Mouse (Mus musculus): ENCODE results near the gene Dlx5. TPM values are rescaled to one million over a fixed set of nuclear protein-coding genes. Genes with fewer than 3 reads are reported as not detected.

The Dlx5 gene
- polyA plus RNA-seq, 1 experiment from 2014 or later: not detected

GRCm38 (mm10) chr6:6914849-6915525, 33.1 kb upstream of the Dlx5 start:
- TF ChIP-seq EP300 (IDR thresholded peaks at IDR 0.05; ENCODE audit: low read depth) (no peak), CTCF (IDR thresholded peaks at IDR 0.05; ENCODE audit: low read depth) (peak; percentile 70)
- Histone ChIP-seq H3K9ac (replicated peaks) (no peak overlapping the region), H3K4me2 (ENCODE audit: low read depth, low read length) (no peak overlapping the region), H3K9me3 (ENCODE audit: low read length) (no peaks in the 10 kb centered on the region), H3K27me3 (ENCODE audit: insufficient read depth, low read length) (no peaks in the 10 kb centered on the region), H3K36me3 (replicated peaks; ENCODE audit: insufficient read depth, low read length) (no peaks in the 10 kb centered on the region), H3K4me1 (ENCODE audit: insufficient read depth) (no peaks in the 10 kb centered on the region), H3K27ac (ENCODE audit: low read depth) (no peak overlapping the region), H3K4me3 (ENCODE audit: low read depth, low read length) (no peak overlapping the region)
- WGBS (ENCODE audit: insufficient replicate concordance): 34% methylated on average over 5 of the region's 5 CpGs
- ATAC-seq (no peak), DNase-seq (peak; percentile 21)

DNA sequence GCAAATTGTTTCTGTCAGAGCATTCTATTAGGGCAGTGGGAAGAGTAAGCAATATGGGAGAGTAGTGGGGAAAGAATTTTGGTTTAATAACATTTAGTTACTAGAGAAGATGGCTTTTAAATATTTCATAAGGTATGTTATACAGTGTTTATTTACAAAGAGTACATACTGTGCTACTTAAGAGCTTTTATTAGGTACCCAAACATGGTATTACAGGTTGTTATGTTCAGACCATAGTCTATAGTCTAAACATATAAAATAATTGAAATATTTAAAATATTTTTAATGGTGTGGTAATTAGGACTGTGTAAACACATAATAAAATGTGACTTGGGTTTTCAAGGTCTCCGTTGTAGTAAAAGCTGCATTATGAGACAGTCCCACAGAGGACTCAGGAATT, 32.4 kb upstream of the Dlx5 start:
- DNase-seq (no peak), ATAC-seq (no peak)
- Histone ChIP-seq H3K9me3 (ENCODE audit: low read length) (no peaks in the 10 kb centered on the region), H3K9ac (replicated peaks) (no peak overlapping the region), H3K4me2 (ENCODE audit: low read depth, low read length) (no peak overlapping the region), H3K4me1 (ENCODE audit: insufficient read depth) (no peaks in the 10 kb centered on the region), H3K27ac (ENCODE audit: low read depth) (no peak overlapping the region), H3K4me3 (ENCODE audit: low read depth, low read length) (no peak overlapping the region), H3K36me3 (replicated peaks; ENCODE audit: insufficient read depth, low read length) (no peaks in the 10 kb centered on the region), H3K27me3 (ENCODE audit: insufficient read depth, low read length) (no peaks in the 10 kb centered on the region)
- 75% methylated on average over 1 of the region's 1 CpGs for WGBS (ENCODE audit: insufficient replicate concordance)
- TF ChIP-seq EP300 (IDR thresholded peaks at IDR 0.05; ENCODE audit: low read depth): no peak
- no peak for TF ChIP-seq CTCF (IDR thresholded peaks at IDR 0.05; ENCODE audit: low read depth)

GRCm38 (mm10) chr6:6909586-6909985, 27.7 kb upstream of the Dlx5 start:
- H3K4me2 ChIP-seq (ENCODE audit: low read depth, low read length): no peak overlapping the region
- H3K27ac ChIP-seq (ENCODE audit: low read depth): no peak overlapping the region
- no peak overlapping the region for H3K9ac ChIP-seq (replicated peaks)
- no peak for ATAC-seq
- no peaks in the 10 kb centered on the region for H3K4me1 ChIP-seq (ENCODE audit: insufficient read depth)
- H3K27me3 ChIP-seq (ENCODE audit: insufficient read depth, low read length): no peaks in the 10 kb centered on the region
- no peaks in the 10 kb centered on the region for H3K9me3 ChIP-seq (ENCODE audit: low read length)
- TF ChIP-seq CTCF (IDR thresholded peaks at IDR 0.05; ENCODE audit: low read depth): no peak
- TF ChIP-seq EP300 (IDR thresholded peaks at IDR 0.05; ENCODE audit: low read depth): no peak
- H3K36me3 ChIP-seq (replicated peaks; ENCODE audit: insufficient read depth, low read length): no peaks in the 10 kb centered on the region
- WGBS (ENCODE audit: insufficient replicate concordance): 70% methylated on average over 8 of the region's 8 CpGs
- no peak for DNase-seq
- no peak overlapping the region for H3K4me3 ChIP-seq (ENCODE audit: low read depth, low read length)

GRCm38 (mm10) chr6:6890047-6890446, 8.2 kb upstream of the Dlx5 start:
- H3K27me3 ChIP-seq (ENCODE audit: insufficient read depth, low read length): 0 out of 2 replicates have a peak, but pooled peaks cover 2% of the 10 kb centered on the region
- no peak overlapping the region for H3K4me3 ChIP-seq (ENCODE audit: low read depth, low read length)
- TF ChIP-seq EP300 (IDR thresholded peaks at IDR 0.05; ENCODE audit: low read depth) (no peak), CTCF (IDR thresholded peaks at IDR 0.05; ENCODE audit: low read depth) (no peak)
- ATAC-seq: no peak
- no peak overlapping the region for H3K4me2 ChIP-seq (ENCODE audit: low read depth, low read length)
- no peak for DNase-seq
- H3K9me3 ChIP-seq (ENCODE audit: low read length): no peaks in the 10 kb centered on the region
- H3K27ac ChIP-seq (ENCODE audit: low read depth): no peak overlapping the region
- 57% methylated on average over 6 of the region's 6 CpGs for WGBS (ENCODE audit: insufficient replicate concordance)
- H3K36me3 ChIP-seq (replicated peaks; ENCODE audit: insufficient read depth, low read length): no peaks in the 10 kb centered on the region
- no peak overlapping the region for H3K9ac ChIP-seq (replicated peaks)
- no peaks in the 10 kb centered on the region for H3K4me1 ChIP-seq (ENCODE audit: insufficient read depth)

- Histone ChIP-seq H3K4me1 (ENCODE audit: insufficient read depth) (no peaks in the 10 kb centered on the region), H3K27me3 (ENCODE audit: insufficient read depth, low read length) (peaks cover 27% of the 10 kb centered on the region), H3K4me2 (ENCODE audit: low read depth, low read length) (no peak overlapping the region), H3K4me3 (ENCODE audit: low read depth, low read length) (no peak overlapping the region), H3K9ac (replicated peaks) (no peak overlapping the region), H3K9me3 (ENCODE audit: low read length) (no peaks in the 10 kb centered on the region), H3K27ac (ENCODE audit: low read depth) (no peak overlapping the region), H3K36me3 (replicated peaks; ENCODE audit: insufficient read depth, low read length) (no peaks in the 10 kb centered on the region)
- TF ChIP-seq EP300 (IDR thresholded peaks at IDR 0.05; ENCODE audit: low read depth): no peak
- no peak for TF ChIP-seq CTCF (IDR thresholded peaks at IDR 0.05; ENCODE audit: low read depth)
- DNase-seq (no peak), ATAC-seq (no peak)
- WGBS (ENCODE audit: insufficient replicate concordance): 66% methylated on average over 3 of the region's 3 CpGs
Measured at GRCm38 (mm10) chr6:6886225-6886624, 4.3 kb upstream of the Dlx5 start.

DNA sequence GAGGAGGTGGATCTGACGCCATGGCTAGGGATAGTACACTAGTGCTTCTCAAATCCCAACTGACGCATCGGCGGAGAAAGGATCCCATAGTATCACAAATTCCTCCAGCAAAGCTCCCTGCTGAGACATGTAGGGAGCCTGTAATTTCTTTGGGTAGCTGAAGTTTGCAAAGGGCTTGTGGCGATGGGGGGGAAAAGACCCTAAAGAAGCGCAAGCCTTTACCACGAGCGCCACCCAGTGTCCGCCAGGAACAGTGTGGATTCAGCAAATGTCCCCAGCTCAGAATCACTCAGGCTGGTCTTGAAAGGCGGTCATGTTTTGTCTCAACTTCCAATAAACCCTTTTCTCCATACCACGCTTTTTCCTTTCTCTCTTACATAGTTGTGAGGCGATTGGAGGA, 3.0 kb upstream of the Dlx5 start:
- Histone ChIP-seq H3K4me2 (ENCODE audit: low read depth, low read length) (no peak overlapping the region), H3K36me3 (replicated peaks; ENCODE audit: insufficient read depth, low read length) (no peaks in the 10 kb centered on the region), H3K4me1 (ENCODE audit: insufficient read depth) (no peaks in the 10 kb centered on the region), H3K9me3 (ENCODE audit: low read length) (no peaks in the 10 kb centered on the region), H3K4me3 (ENCODE audit: low read depth, low read length) (no peak overlapping the region), H3K27me3 (ENCODE audit: insufficient read depth, low read length) (peaks cover 40% of the 10 kb centered on the region), H3K27ac (ENCODE audit: low read depth) (no peak overlapping the region), H3K9ac (replicated peaks) (no peak overlapping the region)
- ATAC-seq (no peak), DNase-seq (no peak)
- 7% methylated on average over 12 of the region's 12 CpGs for WGBS (ENCODE audit: insufficient replicate concordance)
- peak; percentile 74 for TF ChIP-seq CTCF (IDR thresholded peaks at IDR 0.05; ENCODE audit: low read depth)
- TF ChIP-seq EP300 (IDR thresholded peaks at IDR 0.05; ENCODE audit: low read depth): no peak

All from liver, postnatal 0 days (tissue).